Comparison of ENCODE assay signal across 16 mouse cellular contexts in genomic region chr6:48589194-48589750, GRCm38 (mm10). TPM values are rescaled to one million over a fixed set of nuclear protein-coding genes. Genes with fewer than 3 reads are reported as not detected.
DNase-seq lines count a peak whose midpoint lies in the region; ATAC-seq and TF ChIP-seq lines count a peak whose summit lies in the region.
"Had no signal": no experiment of that assay in that cellular context is flagged by ENCODE, and none has a peak within 500 bp of the region (broad histone marks: within the 10 kb centered on the region; RNA-seq: fewer than 3 reads in every experiment).

Gene Gm45021 (plus strand): TSS chr6:48589610.

- 12% methylated on average over 6 of the region's 6 CpGs for WGBS in heart, embryonic 14.5 days
- WGBS in liver, postnatal 0 days (ENCODE audit: insufficient replicate concordance): 34% methylated on average over 6 of the region's 6 CpGs
- 31% methylated on average over 6 of the region's 6 CpGs for WGBS in liver, embryonic 11.5 days
- WGBS in embryonic facial prominence, embryonic 13.5 days: 27% methylated on average over 6 of the region's 6 CpGs
- 21% methylated on average over 6 of the region's 6 CpGs for WGBS in limb, embryonic 15.5 days

- TF ChIP-seq EP300 in liver, postnatal 0 days (IDR thresholded peaks at IDR 0.05; ENCODE audit: low read depth): no peak

- no peaks in the 10 kb centered on the region for H3K27me3 ChIP-seq in heart, embryonic 14.5 days (ENCODE audit: control insufficient read depth, insufficient read depth, low read length)
- no peaks in the 10 kb centered on the region for H3K27me3 ChIP-seq in liver, postnatal 0 days (ENCODE audit: insufficient read depth, low read length)
- H3K27me3 ChIP-seq in liver, embryonic 11.5 days (replicated peaks; ENCODE audit: control insufficient read depth, insufficient read depth, low read length): no peaks in the 10 kb centered on the region
- H3K27me3 ChIP-seq in embryonic facial prominence, embryonic 13.5 days: no peaks in the 10 kb centered on the region
- H3K27me3 ChIP-seq in limb, embryonic 15.5 days: no peaks in the 10 kb centered on the region
- H3K27me3 ChIP-seq: neural tube, embryonic 12.5 days had no signal

- H3K27ac ChIP-seq in heart, embryonic 14.5 days (replicated peaks in 1 of 2; ENCODE audit: control insufficient read depth in 1 of 2, insufficient read depth in 1 of 2, low read depth in 2 of 2, low read length in 2 of 2): peak within 1 kb of the TSS; percentile 86
- peak within 1 kb of the TSS; percentile 44; the same call in 1 of the 2 replicates for H3K27ac ChIP-seq in liver, postnatal 0 days (ENCODE audit: low read depth)
- H3K27ac ChIP-seq in liver, embryonic 11.5 days (ENCODE audit: low read depth, low read length): no peak within 1 kb of the TSS
- peak within 1 kb of the TSS; percentile 33; the same call in 1 of the 2 replicates for H3K27ac ChIP-seq in embryonic facial prominence, embryonic 13.5 days
- H3K27ac ChIP-seq in limb, embryonic 15.5 days: 0 out of 2 replicates have a peak within 1 kb of the TSS, but pooled peaks have one; percentile 8
- H3K27ac ChIP-seq: midbrain, embryonic 10.5 days; neural tube, embryonic 12.5 days had no signal

- H3K9me3 ChIP-seq in heart, embryonic 14.5 days (ENCODE audit: control insufficient read depth, low read length): no peaks in the 10 kb centered on the region
- peaks cover 2% of the 10 kb centered on the region; the same call in 1 of the 2 replicates for H3K9me3 ChIP-seq in liver, postnatal 0 days (ENCODE audit: low read length)
- H3K9me3 ChIP-seq in liver, embryonic 11.5 days (ENCODE audit: control insufficient read depth, low read length): no peaks in the 10 kb centered on the region
- no peaks in the 10 kb centered on the region for H3K9me3 ChIP-seq in embryonic facial prominence, embryonic 13.5 days
- no peaks in the 10 kb centered on the region for H3K9me3 ChIP-seq in limb, embryonic 15.5 days
- H3K9me3 ChIP-seq: midbrain, embryonic 10.5 days; neural tube, embryonic 12.5 days had no signal

- peak within 1 kb of the TSS; percentile 23; the same call in 1 of the 2 replicates for H3K4me2 ChIP-seq in heart, embryonic 14.5 days (ENCODE audit: low read length)
- no peak within 1 kb of the TSS for H3K4me2 ChIP-seq in liver, postnatal 0 days (ENCODE audit: low read depth, low read length)
- no peak within 1 kb of the TSS for H3K4me2 ChIP-seq in liver, embryonic 11.5 days
- no peak within 1 kb of the TSS for H3K4me2 ChIP-seq in embryonic facial prominence, embryonic 13.5 days
- no peak within 1 kb of the TSS for H3K4me2 ChIP-seq in limb, embryonic 15.5 days
- H3K4me2 ChIP-seq: neural tube, embryonic 12.5 days had no signal

- no peaks in the 10 kb centered on the region for H3K36me3 ChIP-seq in heart, embryonic 14.5 days (ENCODE audit: control insufficient read depth, insufficient read depth, low read length)
- no peaks in the 10 kb centered on the region for H3K36me3 ChIP-seq in liver, postnatal 0 days (replicated peaks; ENCODE audit: insufficient read depth, low read length)
- no peaks in the 10 kb centered on the region for H3K36me3 ChIP-seq in liver, embryonic 11.5 days (ENCODE audit: control insufficient read depth, insufficient read depth, low read length)
- no peaks in the 10 kb centered on the region for H3K36me3 ChIP-seq in embryonic facial prominence, embryonic 13.5 days
- H3K36me3 ChIP-seq in limb, embryonic 15.5 days: no peaks in the 10 kb centered on the region
- H3K36me3 ChIP-seq: midbrain, embryonic 10.5 days; neural tube, embryonic 12.5 days had no signal

- TF ChIP-seq CTCF in liver, postnatal 0 days (IDR thresholded peaks at IDR 0.05; ENCODE audit: low read depth): no peak

- no peak for DNase-seq in heart, adult 18-20 months
- DNase-seq in liver, postnatal 0 days: no peak
- DNase-seq in liver, embryonic 11.5 days (ENCODE audit: low spot score): no peak
- DNase-seq in ovary, adult 18-20 months (ENCODE audit: low spot score): no peak
- DNase-seq: cerebellum, adult 18-20 months; lung, adult 18-20 months; spleen, adult 18-20 months; thymus, postnatal 36 days had no signal

- no peak within 1 kb of the TSS for H3K4me3 ChIP-seq in heart, embryonic 14.5 days (ENCODE audit: control insufficient read depth in 1 of 2, insufficient read depth in 1 of 2, low read depth in 1 of 2, low read length in 2 of 2)
- no peak within 1 kb of the TSS for H3K4me3 ChIP-seq in liver, postnatal 0 days (ENCODE audit: low read depth, low read length)
- H3K4me3 ChIP-seq in liver, embryonic 11.5 days (ENCODE audit: low read depth, low read length): no peak within 1 kb of the TSS
- H3K4me3 ChIP-seq in embryonic facial prominence, embryonic 13.5 days: no peak within 1 kb of the TSS
- H3K4me3 ChIP-seq in limb, embryonic 15.5 days: no peak within 1 kb of the TSS
- H3K4me3 ChIP-seq: midbrain, embryonic 10.5 days; neural tube, embryonic 12.5 days had no signal

- peak within 1 kb of the TSS; percentile 58 for H3K9ac ChIP-seq in heart, embryonic 14.5 days (ENCODE audit: low read length)
- H3K9ac ChIP-seq in liver, postnatal 0 days (replicated peaks): no peak within 1 kb of the TSS
- H3K9ac ChIP-seq in liver, embryonic 11.5 days (ENCODE audit: low read depth, low read length): no peak within 1 kb of the TSS
- peak within 1 kb of the TSS; percentile 46; the same call in 1 of the 2 replicates for H3K9ac ChIP-seq in embryonic facial prominence, embryonic 13.5 days
- H3K9ac ChIP-seq in limb, embryonic 15.5 days: no peak within 1 kb of the TSS
- H3K9ac ChIP-seq: neural tube, embryonic 12.5 days had no signal

- H3K4me1 ChIP-seq in heart, embryonic 14.5 days (ENCODE audit: control insufficient read depth in 2 of 2, insufficient read depth in 2 of 2, low read length in 2 of 2): peaks cover 16 to 18% of the 10 kb centered on the region in 2 experiments
- H3K4me1 ChIP-seq in liver, postnatal 0 days (ENCODE audit: insufficient read depth): peaks cover 17% of the 10 kb centered on the region
- H3K4me1 ChIP-seq in liver, embryonic 11.5 days (replicated peaks; ENCODE audit: control insufficient read depth, insufficient read depth, low read length): peaks cover 4% of the 10 kb centered on the region
- H3K4me1 ChIP-seq in embryonic facial prominence, embryonic 13.5 days: peaks cover 13% of the 10 kb centered on the region
- peaks cover 13% of the 10 kb centered on the region for H3K4me1 ChIP-seq in limb, embryonic 15.5 days

- no peak for ATAC-seq in heart, embryonic 14.5 days (ENCODE audit: insufficient number of reproducible peaks, insufficient read depth, low FRiP score, low read depth)
- no peak for ATAC-seq in liver, postnatal 0 days
- no peak for ATAC-seq in liver, embryonic 11.5 days (replicated peaks; ENCODE audit: low FRiP score)
- ATAC-seq in embryonic facial prominence, embryonic 13.5 days (ENCODE audit: insufficient number of reproducible peaks, insufficient read depth, low FRiP score, low TSS enrichment, low read depth): no peak
- ATAC-seq in limb, embryonic 15.5 days (ENCODE audit: insufficient number of reproducible peaks, low FRiP score, low TSS enrichment, low read depth): no peak
- ATAC-seq: intestine, postnatal 0 days had no signal

RNA-seq across cellular contexts. Expression of gene Gm45021, which starts in this region (rescaled TPM):
- 1.3 TPM in 1 of 2 replicates, not detected in the other for polyA plus RNA-seq in heart, embryonic 14.5 days (2014; fragmentation: Nextera tagmentation; extraction: Ambion mirVana)
- not detected for total RNA-seq in heart, adult 18-20 months (2021)
- not detected in 2 replicates for polyA plus RNA-seq in liver, postnatal 0 days (2015; fragmentation: Nextera tagmentation; extraction: Ambion mirVana)
- polyA plus RNA-seq in liver, embryonic 11.5 days (2014; fragmentation: Nextera tagmentation; extraction: Ambion mirVana): not detected in 2 replicates
- not detected in 2 replicates for polyA plus RNA-seq in embryonic facial prominence, embryonic 13.5 days (2015; fragmentation: Nextera tagmentation; extraction: Ambion mirVana)
- not detected in 2 replicates for polyA plus RNA-seq in limb, embryonic 15.5 days (2015; fragmentation: Nextera tagmentation; extraction: Ambion mirVana)
- total RNA-seq: left cerebral cortex, postnatal 36 days had no signal
- polyA plus RNA-seq: hindbrain, embryonic 11.5 days; intestine, postnatal 0 days; midbrain, embryonic 10.5 days; neural tube, embryonic 12.5 days had no signal

Comparison
In these comparisons a context has a peak if more than half of its experiments do, and no peak if none do; other contexts are left out.
1. H3K9ac ChIP-seq: peak in heart, embryonic 14.5 days (single experiment) and embryonic facial prominence, embryonic 13.5 days (single experiment); none in liver, postnatal 0 days (single experiment), liver, embryonic 11.5 days (single experiment) and limb, embryonic 15.5 days (single experiment).